In genomic region chr9:108401186-108401960, GRCm38 (mm10) we compare ENCODE assay signal across 9 mouse cellular contexts. TPM values are rescaled to one million over a fixed set of nuclear protein-coding genes. Genes with fewer than 3 reads are reported as not detected.
A peak's percentile ranks its signal among the peaks of the same experiment; 100 is the strongest.
DNase-seq lines count a peak whose midpoint lies in the region; ATAC-seq lines count a peak whose summit lies in the region.
"Had no signal": no experiment of that assay in that cellular context is flagged by ENCODE, and none has a peak within 500 bp of the region (broad histone marks: within the 10 kb centered on the region; RNA-seq: fewer than 3 reads in every experiment).

No protein-coding gene starts in this region.

- intact Hi-C loops in left cerebral cortex, postnatal 4 days (cut with DNase I) = loop anchor here (5.0 kb wide), 1 partner anchor 51 kb away; no protein-coding TSS in a partner anchor

- peaks cover 13% of the 10 kb centered on the region for H3K4me1 ChIP-seq in midbrain, embryonic 10.5 days
- H3K4me1 ChIP-seq in midbrain, embryonic 11.5 days (ENCODE audit: control insufficient read depth, insufficient read depth, low read length) = no peaks in the 10 kb centered on the region
- peaks cover 12% of the 10 kb centered on the region for H3K4me1 ChIP-seq in forebrain, embryonic 15.5 days
- no peaks in the 10 kb centered on the region for H3K4me1 ChIP-seq in limb, embryonic 10.5 days

- 69% methylated on average over 7 of the region's 7 CpGs for WGBS in midbrain, embryonic 10.5 days
- 54% methylated on average over 7 of the region's 7 CpGs for WGBS in midbrain, embryonic 11.5 days
- WGBS in forebrain, embryonic 15.5 days = 32% methylated on average over 7 of the region's 7 CpGs
- 86% methylated on average over 7 of the region's 7 CpGs for WGBS in limb, embryonic 10.5 days

- no peaks in the 10 kb centered on the region for H3K9me3 ChIP-seq in midbrain, embryonic 10.5 days (replicated peaks)
- no peaks in the 10 kb centered on the region for H3K9me3 ChIP-seq in midbrain, embryonic 11.5 days (ENCODE audit: control insufficient read depth, low read length)
- no peaks in the 10 kb centered on the region for H3K9me3 ChIP-seq in forebrain, embryonic 15.5 days
- no peaks in the 10 kb centered on the region for H3K9me3 ChIP-seq in limb, embryonic 10.5 days (replicated peaks)

- H3K9ac ChIP-seq in midbrain, embryonic 11.5 days (ENCODE audit: low read length) = no peak overlapping the region
- no peak overlapping the region for H3K9ac ChIP-seq in forebrain, embryonic 15.5 days (replicated peaks)

- no peaks in the 10 kb centered on the region for H3K27me3 ChIP-seq in midbrain, embryonic 10.5 days (ENCODE audit: low read depth, poor library complexity, severe bottlenecking)
- H3K27me3 ChIP-seq in midbrain, embryonic 11.5 days (ENCODE audit: control insufficient read depth, insufficient read depth, low read length) = no peaks in the 10 kb centered on the region
- H3K27me3 ChIP-seq in forebrain, embryonic 15.5 days = no peaks in the 10 kb centered on the region
- H3K27me3 ChIP-seq in limb, embryonic 10.5 days (ENCODE audit: low read depth, poor library complexity, severe bottlenecking) = no peaks in the 10 kb centered on the region

- no peak overlapping the region for H3K4me3 ChIP-seq in midbrain, embryonic 10.5 days
- H3K4me3 ChIP-seq in midbrain, embryonic 11.5 days (ENCODE audit: low read depth, low read length) = no peak overlapping the region
- H3K4me3 ChIP-seq in forebrain, embryonic 15.5 days = no peak overlapping the region
- H3K4me3 ChIP-seq in limb, embryonic 10.5 days = no peak overlapping the region
- H3K4me3 ChIP-seq: myocyte had no signal

- no peak for DNase-seq in midbrain, embryonic 10.5 days (ENCODE audit: low spot score)
- DNase-seq in midbrain, embryonic 11.5 days (ENCODE audit: low spot score, missing footprints) = no peak
- DNase-seq in heart, postnatal 4 days = peak; percentile 40
- DNase-seq in left cerebral cortex, postnatal 4 days = peak; percentile 27
- no peak for DNase-seq in retina, embryonic 14.5 days (ENCODE audit: low spot score)
- DNase-seq in limb, embryonic 10.5 days (ENCODE audit: low spot score) = no peak

- no peak overlapping the region for H3K4me2 ChIP-seq in midbrain, embryonic 11.5 days
- H3K4me2 ChIP-seq in forebrain, embryonic 15.5 days (replicated peaks) = no peak overlapping the region

- 0 out of 2 replicates have a peak overlapping the region, but pooled peaks have one; percentile 2 for H3K27ac ChIP-seq in midbrain, embryonic 10.5 days (replicated peaks)
- H3K27ac ChIP-seq in midbrain, embryonic 11.5 days (ENCODE audit: low read depth, low read length) = no peak overlapping the region
- H3K27ac ChIP-seq in forebrain, embryonic 15.5 days (replicated peaks) = peak overlapping the region; percentile 70
- H3K27ac ChIP-seq in limb, embryonic 10.5 days = no peak overlapping the region

- H3K36me3 ChIP-seq in midbrain, embryonic 10.5 days = no peaks in the 10 kb centered on the region
- no peaks in the 10 kb centered on the region for H3K36me3 ChIP-seq in midbrain, embryonic 11.5 days (ENCODE audit: control insufficient read depth, insufficient read depth, low read length)
- H3K36me3 ChIP-seq in forebrain, embryonic 15.5 days = no peaks in the 10 kb centered on the region
- no peaks in the 10 kb centered on the region for H3K36me3 ChIP-seq in limb, embryonic 10.5 days

- ATAC-seq in midbrain, embryonic 11.5 days (ENCODE audit: low FRiP score) = no peak
- ATAC-seq in forebrain, embryonic 15.5 days (replicated peaks) = no peak

RNA-seq across cellular contexts. Expression of gene 1700102P08Rik, which starts 8.8 kb away (rescaled TPM):
- polyA plus RNA-seq in midbrain, embryonic 10.5 days (2016; fragmentation: Nextera tagmentation; extraction: Ambion mirVana) = 1.1 and 1.2 TPM in 2 replicates
- polyA plus RNA-seq in midbrain, embryonic 11.5 days (2014; fragmentation: Nextera tagmentation; extraction: Ambion mirVana) = 1.2 and 1.4 TPM in 2 replicates
- 1.6 and 2.4 TPM in 2 replicates for polyA plus RNA-seq in forebrain, embryonic 15.5 days (2015; fragmentation: Nextera tagmentation; extraction: Ambion mirVana)
- total RNA-seq in heart, postnatal 4 days (2021) = 1 to 10 TPM in 1 of 2 experiments, under 1 TPM in 1; 0.64 to 1.1 TPM
- 1 to 10 TPM; 3.6 to 4.9 TPM for total RNA-seq in left cerebral cortex, postnatal 4 days (2021)
- 0.69 and 0.98 TPM in 2 replicates for polyA plus RNA-seq in limb, embryonic 10.5 days (2016; fragmentation: Nextera tagmentation; extraction: Ambion mirVana)
- polyA plus RNA-seq: heart, postnatal 0 days had no signal

RNA-seq across cellular contexts. Expression of gene Ccdc36, which starts 26.9 kb away (rescaled TPM):
- 0.81 and 1.1 TPM in 2 replicates for polyA plus RNA-seq in midbrain, embryonic 10.5 days (2016; fragmentation: Nextera tagmentation; extraction: Ambion mirVana)
- 0.89 and 1.6 TPM in 2 replicates for polyA plus RNA-seq in midbrain, embryonic 11.5 days (2014; fragmentation: Nextera tagmentation; extraction: Ambion mirVana)
- polyA plus RNA-seq in forebrain, embryonic 15.5 days (2015; fragmentation: Nextera tagmentation; extraction: Ambion mirVana) = 0.93 and 1.0 TPM in 2 replicates
- total RNA-seq in heart, postnatal 4 days (2021) = under 1 TPM; 0.10 to 0.11 TPM
- total RNA-seq in left cerebral cortex, postnatal 4 days (2021) = under 1 TPM in 1 of 2 experiments, not detected in 1; 0.42 TPM
- polyA plus RNA-seq in limb, embryonic 10.5 days (2016; fragmentation: Nextera tagmentation; extraction: Ambion mirVana) = 1.1 and 1.3 TPM in 2 replicates
- polyA plus RNA-seq: myocyte had no signal

RNA-seq across cellular contexts. Expression of gene BC048562, which starts 34.9 kb away (rescaled TPM):
- not detected in 2 replicates for polyA plus RNA-seq in midbrain, embryonic 10.5 days (2016; fragmentation: Nextera tagmentation; extraction: Ambion mirVana)
- not detected in 2 replicates for polyA plus RNA-seq in midbrain, embryonic 11.5 days (2014; fragmentation: Nextera tagmentation; extraction: Ambion mirVana)
- not detected in 2 replicates for polyA plus RNA-seq in forebrain, embryonic 15.5 days (2015; fragmentation: Nextera tagmentation; extraction: Ambion mirVana)
- not detected for total RNA-seq in heart, postnatal 4 days (2021)
- total RNA-seq in left cerebral cortex, postnatal 4 days (2021) = not detected
- not detected in 2 replicates for polyA plus RNA-seq in limb, embryonic 10.5 days (2016; fragmentation: Nextera tagmentation; extraction: Ambion mirVana)
- polyA plus RNA-seq: heart, postnatal 0 days; myocyte had no signal

RNA-seq across cellular contexts. Expression of gene Usp4, which starts 53.7 kb away (rescaled TPM):
- polyA plus RNA-seq in midbrain, embryonic 10.5 days (2016; fragmentation: Nextera tagmentation; extraction: Ambion mirVana) = 119 and 140 TPM in 2 replicates
- polyA plus RNA-seq in midbrain, embryonic 11.5 days (2014; fragmentation: Nextera tagmentation; extraction: Ambion mirVana) = 130 and 140 TPM in 2 replicates
- 138 and 140 TPM in 2 replicates for polyA plus RNA-seq in forebrain, embryonic 15.5 days (2015; fragmentation: Nextera tagmentation; extraction: Ambion mirVana)
- total RNA-seq in heart, postnatal 4 days (2021) = 100 to 1,000 TPM; 105 to 108 TPM
- total RNA-seq in left cerebral cortex, postnatal 4 days (2021) = 100 to 1,000 TPM; 142 to 150 TPM
- polyA plus RNA-seq in limb, embryonic 10.5 days (2016; fragmentation: Nextera tagmentation; extraction: Ambion mirVana) = 132 and 140 TPM in 2 replicates

RNA-seq across cellular contexts. Expression of gene Ccdc71, which starts 59.0 kb away (rescaled TPM):
- polyA plus RNA-seq in midbrain, embryonic 10.5 days (2016; fragmentation: Nextera tagmentation; extraction: Ambion mirVana) = 58.2 and 59.4 TPM in 2 replicates
- polyA plus RNA-seq in midbrain, embryonic 11.5 days (2014; fragmentation: Nextera tagmentation; extraction: Ambion mirVana) = 48.1 and 48.6 TPM in 2 replicates
- polyA plus RNA-seq in forebrain, embryonic 15.5 days (2015; fragmentation: Nextera tagmentation; extraction: Ambion mirVana) = 60.9 and 61.6 TPM in 2 replicates
- 10 to 100 TPM; 27.0 to 28.4 TPM for total RNA-seq in heart, postnatal 4 days (2021)
- total RNA-seq in left cerebral cortex, postnatal 4 days (2021) = 10 to 100 TPM; 44.3 to 45.7 TPM
- 62.8 and 65.8 TPM in 2 replicates for polyA plus RNA-seq in limb, embryonic 10.5 days (2016; fragmentation: Nextera tagmentation; extraction: Ambion mirVana)

Comparison
In these comparisons a context has a peak if more than half of its experiments do, and no peak if none do; other contexts are left out.
1. H3K27ac ChIP-seq: peak in midbrain, embryonic 10.5 days (single experiment) and forebrain, embryonic 15.5 days (single experiment); none in midbrain, embryonic 11.5 days (single experiment) and limb, embryonic 10.5 days (single experiment).
2. DNase-seq: peak in heart, postnatal 4 days (single experiment) and left cerebral cortex, postnatal 4 days (single experiment); none in midbrain, embryonic 10.5 days (single experiment), midbrain, embryonic 11.5 days (single experiment), retina, embryonic 14.5 days (single experiment) and limb, embryonic 10.5 days (single experiment).